Mouse (Mus musculus) kidney, postnatal 4 days (tissue): ENCODE data around the gene Hmgcs2.

ENCODE experiments used
- DNase-seq, 2 experiments: peaks; one replicate each; pipeline ENCODE4 v3.0.0; 2021; ENCODE audit warnings: mixed read lengths in 2 of 2

Gene Hmgcs2

DNA sequence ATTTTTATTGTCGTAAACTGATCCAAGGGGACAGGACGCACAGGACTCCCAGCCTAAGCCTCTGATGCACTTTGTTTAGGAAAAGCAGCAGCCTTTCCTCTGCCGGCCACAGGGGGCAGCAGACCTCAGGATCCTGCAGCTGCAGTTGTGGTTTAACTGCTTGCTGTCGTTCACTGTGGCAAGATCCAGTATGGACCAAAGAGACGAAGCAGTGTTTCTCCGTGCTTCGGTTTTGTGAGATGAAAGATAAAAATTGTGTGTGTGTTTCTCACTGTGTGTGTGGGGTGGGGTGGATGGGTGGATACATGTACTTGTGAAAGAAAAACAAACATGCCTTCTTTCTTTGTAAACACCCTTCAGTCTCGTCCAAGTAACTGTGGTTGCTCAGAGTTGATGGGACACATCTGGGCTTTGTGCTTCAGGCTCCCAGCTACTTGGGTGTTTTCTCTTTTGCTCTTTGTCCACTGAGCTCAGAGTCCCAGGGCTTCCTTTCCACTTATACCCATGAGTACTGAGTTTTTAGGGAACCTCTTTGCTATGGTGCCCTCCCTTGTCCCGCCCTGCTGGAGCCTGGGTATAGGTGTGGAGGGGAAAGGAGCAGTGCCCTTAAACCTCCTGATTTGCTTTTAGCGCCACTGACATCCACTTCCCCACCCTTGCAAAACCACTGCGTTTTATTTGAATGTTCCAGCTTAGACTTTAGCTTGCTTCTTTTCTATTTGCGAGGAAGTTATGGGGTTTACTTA, 871 bp downstream of the Hmgcs2 start:
- DNase-seq: peak; percentile 79 to 84

DNA sequence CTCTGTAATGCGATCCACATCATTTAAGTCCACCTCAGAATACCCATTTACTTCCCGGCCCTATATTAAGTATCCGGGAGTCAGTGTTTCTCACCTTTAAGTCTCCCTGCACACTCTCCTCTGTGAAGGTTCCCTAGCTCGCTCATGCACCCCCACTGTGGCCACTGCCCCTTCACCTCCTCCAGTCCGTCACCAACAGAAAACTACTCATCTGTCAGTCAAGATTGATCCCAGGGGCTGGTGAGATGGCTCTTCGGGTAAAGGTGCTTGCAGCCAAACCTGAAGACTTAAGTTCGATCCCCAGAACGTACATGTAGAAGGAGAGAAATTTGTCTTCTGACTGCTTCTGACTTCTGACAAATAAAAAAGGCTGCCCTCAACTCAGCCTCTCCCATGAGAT, 2.2 kb downstream of the Hmgcs2 start:
- DNase-seq: no peak

DNA sequence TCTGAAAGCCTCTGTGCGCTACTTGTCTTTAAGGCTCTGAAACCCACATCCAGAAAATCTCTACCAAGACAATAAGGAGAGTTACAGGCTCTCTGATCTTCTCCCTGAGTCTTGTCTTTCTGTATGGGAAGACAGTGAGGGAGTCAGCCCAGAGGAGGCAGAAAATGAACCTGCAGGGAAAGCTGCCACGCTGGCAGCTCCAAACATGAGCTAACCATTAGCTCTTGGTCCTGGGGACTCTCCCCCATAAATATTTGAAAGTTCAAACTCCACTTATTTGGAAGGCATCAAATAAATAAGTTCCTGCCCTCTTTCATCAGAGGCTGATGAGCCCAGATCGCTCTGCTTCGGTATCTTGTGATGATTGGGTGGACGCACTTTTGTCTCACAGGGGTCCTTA, 3.0 kb downstream of the Hmgcs2 start:
- DNase-seq: no peak

DNA sequence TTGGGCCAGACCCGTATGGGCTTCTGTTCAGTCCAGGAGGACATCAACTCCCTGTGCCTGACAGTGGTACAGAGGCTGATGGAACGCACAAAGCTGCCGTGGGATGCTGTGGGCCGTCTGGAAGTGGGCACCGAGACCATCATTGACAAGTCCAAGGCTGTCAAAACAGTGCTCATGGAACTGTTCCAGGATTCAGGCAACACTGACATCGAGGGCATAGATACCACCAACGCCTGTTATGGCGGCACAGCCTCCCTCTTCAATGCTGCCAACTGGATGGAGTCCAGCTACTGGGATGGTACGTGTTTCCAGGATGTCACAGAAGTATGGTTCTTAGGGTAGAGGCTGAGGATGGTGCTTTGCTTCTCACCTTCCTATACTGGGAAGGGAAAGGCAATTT, 10.8 kb downstream of the Hmgcs2 start:
- DNase-seq: no peak

DNA sequence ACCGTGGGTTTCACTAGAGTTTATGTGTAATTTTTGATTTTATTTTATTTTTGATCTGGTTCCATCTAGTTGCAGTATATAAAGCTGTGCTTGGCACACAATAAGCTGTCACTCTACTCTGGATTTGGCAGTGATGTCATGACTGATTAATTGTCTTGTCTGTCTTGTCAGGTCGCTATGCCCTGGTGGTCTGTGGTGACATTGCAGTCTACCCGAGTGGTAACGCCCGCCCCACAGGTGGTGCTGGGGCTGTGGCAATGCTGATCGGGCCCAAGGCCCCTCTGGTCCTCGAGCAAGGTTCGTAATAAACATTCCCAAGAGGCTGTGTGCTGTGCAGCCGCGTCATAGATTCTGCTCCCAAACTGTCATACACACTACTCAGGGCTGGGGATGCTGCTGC, 15.7 kb downstream of the Hmgcs2 start:
- no peak for DNase-seq

DNA sequence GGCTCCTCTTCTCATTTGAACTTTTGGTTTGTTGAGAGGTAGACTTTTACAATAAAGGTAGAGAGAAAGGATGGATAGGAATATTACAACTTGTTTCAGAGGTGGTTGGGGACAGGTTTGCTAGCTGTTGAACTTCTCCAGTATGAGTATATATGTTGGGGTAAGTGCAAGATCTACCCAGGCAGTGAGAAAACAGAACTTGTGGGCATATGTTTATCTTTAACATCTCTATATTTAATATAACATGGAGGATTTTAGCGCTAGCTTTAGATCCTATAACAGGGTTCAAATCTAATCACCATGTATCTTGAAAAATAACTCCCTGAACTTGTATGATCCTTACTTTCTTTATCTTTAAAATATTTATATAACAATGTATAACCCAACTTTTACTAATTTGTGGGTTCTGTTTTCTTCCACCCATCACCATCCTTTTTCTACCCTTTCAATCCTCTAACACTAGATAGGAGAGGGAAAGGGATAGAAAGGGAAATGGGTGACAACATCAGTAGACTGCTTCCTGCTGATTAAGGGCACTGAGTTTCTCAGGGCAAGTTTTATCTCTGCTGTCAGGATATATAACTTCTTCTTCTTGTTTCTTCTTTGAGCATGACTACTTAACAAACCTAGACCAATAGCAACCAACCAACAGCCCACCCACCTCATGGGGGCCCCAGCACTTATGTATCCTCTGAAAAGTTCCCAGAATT, 19.3 kb downstream of the Hmgcs2 start:
- no peak for DNase-seq

DNA sequence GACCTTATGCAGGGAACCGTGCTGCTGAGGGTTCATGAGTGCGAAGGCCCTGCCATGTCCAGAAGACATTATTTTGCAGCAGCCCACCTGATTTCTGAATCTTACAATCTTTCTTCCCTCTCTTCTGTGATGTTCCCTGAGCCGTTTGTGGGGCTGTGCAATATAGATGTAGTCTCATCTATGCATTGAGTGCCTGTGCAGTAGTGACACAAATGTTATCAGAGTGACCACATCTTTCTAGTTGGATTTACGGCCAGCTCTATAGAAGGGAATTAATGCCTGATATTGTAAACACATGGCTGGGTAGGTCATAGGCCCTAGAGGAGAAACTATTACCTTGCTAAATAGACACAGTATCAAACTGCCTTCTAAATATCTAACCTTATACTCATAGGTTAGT, 20.0 kb downstream of the Hmgcs2 start:
- no peak for DNase-seq

DNA sequence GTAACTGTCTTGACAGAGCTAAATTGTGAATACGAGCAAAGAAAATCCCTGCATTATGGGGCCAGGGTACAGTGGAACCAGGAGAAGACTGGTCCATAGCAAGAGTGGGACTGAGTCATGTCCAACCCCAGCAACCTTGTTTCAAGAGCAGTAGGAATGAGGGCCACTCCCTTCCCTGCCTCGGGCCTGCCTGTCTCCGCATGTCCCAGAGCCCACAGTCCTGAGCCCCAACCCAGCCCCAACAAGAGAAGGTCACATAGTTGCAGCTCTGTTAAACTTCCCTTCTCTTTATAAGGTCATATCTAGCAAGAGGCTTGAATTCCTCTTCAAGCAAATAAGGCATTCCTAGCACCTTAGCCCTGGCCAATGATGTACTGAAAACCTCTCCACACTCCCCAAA, 21.5 kb downstream of the Hmgcs2 start:
- no peak for DNase-seq

DNA sequence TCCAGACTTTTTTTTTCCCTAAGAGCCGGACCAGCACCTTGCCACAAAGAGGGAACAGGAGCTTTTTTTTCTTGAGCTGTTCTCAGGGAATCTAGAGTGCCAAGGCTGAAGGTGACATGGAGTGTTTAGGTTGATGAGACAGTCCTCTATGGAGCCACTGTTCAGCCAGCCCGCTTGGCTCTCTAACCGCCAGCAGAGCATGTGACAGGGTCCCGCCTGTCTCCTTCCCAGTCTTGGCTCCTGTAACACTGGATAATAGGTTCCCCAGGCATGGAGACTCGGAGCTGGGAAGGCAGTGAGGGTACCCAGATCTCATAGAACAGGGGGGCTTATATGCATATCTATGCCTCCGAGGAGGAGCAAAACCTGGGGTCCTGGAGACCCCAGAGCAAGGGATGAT, 28.4 kb downstream of the Hmgcs2 start:
- DNase-seq: no peak

DNA sequence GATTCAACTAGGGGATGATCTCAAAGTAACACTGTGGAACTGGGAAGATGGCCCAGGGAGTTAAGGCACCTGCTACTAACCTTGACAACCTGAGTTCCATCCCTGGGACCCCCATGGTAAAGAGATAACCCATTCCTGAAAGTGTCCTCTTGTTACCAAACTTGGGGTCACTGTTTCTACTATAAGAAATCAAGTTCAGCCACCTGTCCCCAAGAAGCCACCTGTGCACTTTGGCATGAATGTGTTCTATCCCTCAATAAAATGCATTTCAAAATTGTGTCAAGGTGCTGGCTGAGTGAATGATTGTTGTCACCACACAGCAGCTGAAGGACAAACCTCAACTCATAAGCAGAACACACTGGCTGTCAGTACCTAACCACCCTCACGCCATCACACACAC, 30.2 kb downstream of the Hmgcs2 start:
- no peak for DNase-seq

DNA sequence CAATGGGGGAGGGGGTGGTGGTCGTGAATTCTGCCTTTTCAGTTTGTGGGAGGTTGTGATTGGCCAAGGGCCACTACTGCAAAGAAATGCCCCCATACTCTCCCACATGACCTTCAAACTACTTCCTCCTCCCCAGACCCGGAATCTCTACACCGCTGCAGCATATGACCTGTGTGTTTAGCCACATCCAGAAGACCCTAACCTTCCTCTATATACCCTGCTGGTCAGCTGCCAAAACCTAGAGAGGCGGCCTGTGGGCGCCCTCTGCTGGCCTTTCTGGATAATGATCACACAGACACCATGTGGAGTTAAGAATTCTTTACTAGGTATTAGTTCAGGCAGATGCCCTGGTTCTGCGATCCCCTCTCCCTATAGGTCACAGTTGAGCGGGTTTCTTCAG, 32.6 kb downstream of the Hmgcs2 start:
- DNase-seq: peak; percentile 79 to 82

DNA sequence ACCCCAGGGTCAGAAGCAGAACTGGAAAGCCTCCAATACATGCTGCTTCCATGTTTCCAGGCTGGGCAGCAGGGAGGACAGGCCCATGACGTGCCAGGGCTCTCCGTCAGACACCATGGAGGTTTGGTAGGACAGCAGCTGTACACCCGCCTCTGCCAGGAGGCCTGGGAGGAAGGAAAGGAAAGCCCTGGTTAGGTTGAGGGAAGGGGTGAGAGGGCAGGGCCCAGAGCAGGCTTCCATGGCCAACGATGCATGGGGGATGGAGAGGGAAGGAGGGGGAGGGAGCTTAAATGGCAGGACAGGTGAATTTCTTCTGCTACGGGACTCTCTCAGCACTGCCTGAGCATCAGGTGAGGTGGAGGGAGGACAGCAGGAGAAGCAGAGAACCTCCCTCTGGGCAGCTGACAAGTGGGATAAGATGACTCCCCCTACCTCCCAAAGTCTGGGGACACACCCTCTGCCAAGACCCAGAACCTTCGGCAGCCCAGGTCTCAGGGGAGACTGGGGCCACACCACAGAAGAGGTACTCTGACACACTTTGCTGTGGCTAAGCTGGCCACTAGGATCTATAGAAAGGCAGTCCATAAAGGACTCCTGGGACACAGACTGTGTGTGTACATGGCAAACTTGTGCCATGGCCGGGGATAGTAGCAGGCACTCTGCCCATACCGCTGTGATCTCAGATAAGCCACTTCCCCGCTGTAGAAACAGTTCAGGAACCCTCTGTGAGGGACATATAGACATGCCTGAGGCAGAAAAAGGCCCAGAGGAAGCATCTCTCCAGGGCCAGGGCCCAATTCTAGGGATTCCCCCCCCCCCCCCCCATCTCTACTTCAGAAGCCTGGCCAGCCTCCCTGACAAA, 33.3 kb downstream of the Hmgcs2 start:
- no peak for DNase-seq

DNA sequence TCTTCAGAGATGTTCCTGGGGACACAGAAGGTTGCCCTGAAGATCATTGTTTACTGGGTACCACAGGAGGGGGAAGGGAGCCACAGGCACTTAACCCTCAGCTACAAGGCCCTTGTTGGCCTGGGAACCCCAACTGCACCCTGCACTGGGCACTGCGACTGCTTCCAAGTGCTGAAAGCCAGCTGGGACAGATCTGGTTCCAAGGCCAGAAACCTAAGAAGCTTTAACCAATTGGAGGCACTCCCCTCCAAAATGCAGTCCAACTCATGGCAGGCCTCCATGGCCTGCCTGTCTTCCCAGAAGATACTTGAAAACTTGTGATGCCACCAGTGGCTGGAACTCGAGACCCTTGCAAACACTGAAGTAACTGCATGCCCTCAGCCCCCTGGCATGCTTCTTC, 34.9 kb downstream of the Hmgcs2 start:
- DNase-seq: no peak

DNA sequence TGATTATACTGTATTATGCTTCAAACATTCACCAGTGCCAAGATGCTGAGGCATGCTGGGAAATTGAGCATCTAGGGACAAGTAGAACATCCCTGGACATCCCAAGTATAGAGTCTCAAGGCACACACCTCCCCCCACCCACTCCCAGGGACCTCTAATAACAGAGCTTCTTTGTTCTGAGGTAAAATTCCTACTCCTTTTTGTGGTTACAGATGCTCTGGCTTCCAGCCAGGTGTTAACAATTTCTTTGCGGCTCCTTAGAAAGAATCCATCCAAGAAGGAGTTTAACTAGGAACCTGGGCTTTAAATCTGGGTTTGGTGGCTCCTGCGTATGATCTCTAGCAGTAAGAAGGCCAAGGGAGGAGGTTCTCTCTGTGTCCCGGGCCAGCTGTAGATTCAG, 36.9 kb downstream of the Hmgcs2 start:
- no peak for DNase-seq

DNA sequence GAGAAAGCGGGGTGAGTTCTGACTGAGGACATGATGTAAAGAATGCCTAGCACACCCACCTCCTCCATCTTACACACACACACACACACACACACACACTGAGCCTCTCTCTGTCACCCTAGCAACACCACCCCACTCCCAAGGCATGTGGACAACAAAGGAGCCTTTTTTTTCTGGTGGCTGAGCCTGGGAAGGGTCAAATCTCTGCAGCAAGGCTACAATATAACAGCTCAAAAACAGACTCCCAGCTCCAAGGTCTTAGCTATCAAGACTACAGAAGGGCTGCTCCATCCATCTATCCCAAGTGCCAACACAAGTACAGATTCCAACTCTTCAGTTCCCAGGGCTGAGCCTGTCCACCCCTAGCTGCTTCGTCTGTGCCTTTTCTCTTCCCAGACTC, 39.0 kb downstream of the Hmgcs2 start:
- DNase-seq: no peak

DNA sequence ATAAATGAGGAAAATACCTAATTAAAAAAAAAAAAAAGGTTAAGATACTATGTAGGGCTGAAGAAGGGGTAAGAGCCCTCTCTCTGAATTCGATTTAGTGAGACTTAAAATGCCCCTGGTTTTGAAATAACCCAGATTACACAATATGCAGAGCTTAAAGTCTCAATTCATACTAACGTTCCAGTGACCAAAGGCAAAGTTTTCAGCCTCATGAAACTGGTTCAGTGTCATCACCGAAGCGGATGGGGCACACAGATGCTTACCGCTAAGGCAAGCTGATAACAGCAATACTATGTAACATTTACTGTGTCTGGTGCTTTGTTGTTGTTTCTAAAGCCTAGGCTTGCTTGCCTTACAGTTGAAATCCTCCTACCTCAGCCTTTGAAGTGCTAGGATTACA, 42.0 kb downstream of the Hmgcs2 start:
- DNase-seq: no peak

DNA sequence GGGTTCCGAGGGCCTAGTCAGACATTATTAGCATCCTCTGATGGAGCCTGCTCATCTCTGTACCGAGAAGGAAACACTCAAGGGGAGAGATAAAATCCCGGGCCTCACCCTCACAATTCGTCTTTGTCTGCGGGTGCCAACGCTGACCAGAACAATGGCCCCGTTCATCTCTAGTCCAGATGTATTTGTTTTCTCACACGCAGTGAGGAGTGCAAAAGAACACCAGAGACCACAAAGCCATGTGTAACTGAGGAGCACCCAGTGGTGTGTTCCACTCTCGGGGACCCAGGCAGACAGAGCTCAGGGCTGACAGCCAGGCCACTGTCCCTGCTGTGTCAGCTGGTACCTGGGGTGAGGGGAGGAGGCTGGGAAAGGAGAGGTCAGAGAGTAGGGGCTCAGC, 44.0 kb downstream of the Hmgcs2 start:
- DNase-seq: no peak

DNA sequence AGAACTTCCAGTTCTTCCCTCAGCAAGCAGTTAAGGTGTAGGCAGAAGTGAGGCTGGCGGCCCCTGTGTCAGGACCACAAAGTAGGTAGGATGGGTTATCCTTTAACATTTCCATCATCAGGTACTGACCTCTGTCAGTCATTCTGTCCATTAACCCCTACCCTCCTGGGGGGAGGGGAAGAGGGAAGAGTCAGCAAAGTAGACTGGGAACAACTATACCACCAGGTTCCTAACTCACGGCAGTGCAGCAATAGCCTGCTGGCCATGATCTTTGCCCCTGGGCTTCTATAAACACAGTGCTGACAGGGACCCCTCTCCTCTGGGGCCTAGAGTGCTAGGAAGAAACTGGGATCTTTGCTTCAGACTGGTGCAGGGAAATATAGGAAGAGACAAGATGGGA, 53.8 kb downstream of the Hmgcs2 start:
- DNase-seq: no peak

DNA sequence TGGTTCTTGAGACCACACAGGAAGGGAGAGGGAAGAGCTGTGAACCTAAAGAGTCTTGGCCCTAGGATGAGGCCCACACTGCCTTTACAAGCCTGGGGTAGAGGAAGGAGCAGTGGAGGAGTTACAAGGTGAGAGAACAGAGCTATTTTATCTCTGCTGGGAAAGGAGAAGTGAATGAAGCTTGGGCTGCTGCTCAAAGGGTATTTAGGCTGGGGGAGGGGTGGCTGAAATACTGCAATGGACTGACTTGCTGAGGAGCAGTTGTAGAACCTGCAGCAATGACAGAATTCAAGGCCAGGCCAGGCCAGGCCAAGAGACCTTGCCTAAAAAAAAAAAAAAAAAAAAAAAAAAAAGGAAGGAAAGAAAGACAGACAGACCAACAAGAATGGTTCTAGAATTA, 55.1 kb downstream of the Hmgcs2 start:
- DNase-seq: no peak

DNA sequence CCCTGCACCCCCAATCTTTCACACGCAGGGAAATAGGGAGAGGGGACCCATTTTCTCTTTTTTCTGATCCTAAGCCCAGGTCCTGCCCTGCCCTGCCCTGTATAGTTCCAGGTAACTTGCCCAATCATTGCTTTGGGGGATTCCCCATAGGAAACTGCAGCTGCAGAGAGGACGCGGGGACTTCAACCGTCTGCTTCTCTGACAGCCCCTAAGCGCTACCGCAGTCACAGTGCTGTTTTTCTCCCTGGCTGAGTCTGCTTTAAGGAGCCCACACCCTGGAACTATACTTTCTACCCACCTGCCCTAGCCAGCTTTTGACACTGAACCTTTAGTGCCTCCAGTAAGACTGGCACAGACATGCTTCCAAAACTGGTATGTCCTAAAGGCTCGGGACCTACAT, 55.7 kb downstream of the Hmgcs2 start:
- DNase-seq: no peak

DNA sequence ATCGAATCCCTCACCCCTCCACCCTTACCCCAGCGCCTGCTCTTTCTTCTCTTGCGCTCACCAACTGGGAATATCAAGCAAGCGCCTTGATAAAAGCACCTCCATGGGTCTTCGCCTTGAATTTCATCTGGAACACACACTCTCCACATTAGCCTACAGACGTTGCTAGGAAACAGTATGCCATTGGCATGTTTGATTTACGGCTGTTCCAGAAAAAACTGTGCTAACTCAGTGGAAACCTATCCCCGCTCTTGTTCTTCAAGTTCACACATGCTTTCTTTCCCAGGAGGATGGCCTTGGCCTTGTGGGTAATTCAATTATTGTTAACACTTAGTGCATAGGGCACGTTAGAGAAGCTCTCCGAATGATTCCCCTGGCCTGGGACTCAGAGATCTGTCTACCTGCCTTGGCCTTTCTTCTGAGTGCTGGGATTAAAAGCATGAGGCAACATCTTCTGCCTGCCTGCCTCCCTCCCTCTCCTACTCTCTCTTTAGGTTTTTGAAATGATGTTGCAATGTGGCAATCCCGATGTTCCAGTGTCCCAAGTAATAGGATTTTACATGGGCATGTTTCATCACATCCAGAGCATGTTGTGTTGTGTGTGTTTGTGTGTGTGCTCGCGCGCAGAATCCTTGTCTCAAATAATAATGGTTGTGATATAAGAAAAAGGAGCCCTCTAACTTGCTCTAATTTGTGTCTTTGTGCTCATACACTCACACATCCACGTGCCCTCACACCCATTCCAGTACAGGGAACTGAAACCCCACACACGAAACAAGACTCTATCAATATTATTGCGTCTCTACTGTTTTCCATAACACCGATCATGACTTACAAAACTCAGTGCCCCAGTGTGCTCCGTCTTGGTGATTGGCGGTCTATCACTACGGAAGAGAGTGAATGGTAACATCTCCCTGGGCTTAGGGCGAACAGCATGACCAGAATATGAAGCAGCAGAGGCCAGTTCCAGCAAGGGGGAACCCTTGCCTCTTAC, 56.7 kb downstream of the Hmgcs2 start:
- no peak for DNase-seq

DNA sequence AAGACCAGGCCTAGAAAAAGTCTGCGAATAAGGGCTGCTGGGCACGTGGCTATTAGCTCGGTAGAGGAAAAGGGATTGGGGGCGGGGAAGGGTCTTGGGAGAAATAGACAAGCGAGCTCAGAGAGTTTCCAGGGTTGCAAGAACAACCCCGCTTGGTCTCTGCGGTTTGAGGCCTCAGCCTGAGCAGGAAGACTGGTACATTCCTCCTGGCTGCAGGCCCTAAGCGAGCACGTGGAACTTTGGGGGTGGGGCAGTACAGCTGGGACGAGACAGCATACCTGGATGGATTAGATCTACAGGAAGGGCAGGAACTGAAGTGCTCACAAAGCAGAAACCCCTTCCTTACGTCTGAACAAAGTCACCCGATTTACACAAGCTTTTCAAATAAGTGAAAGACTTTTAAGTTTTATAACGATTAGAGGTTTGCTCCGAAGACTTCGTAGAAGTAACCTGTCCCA, 58.4 kb downstream of the Hmgcs2 start:
- DNase-seq: peak; percentile 74 to 82
